Mouse (Mus musculus) right cerebral cortex, postnatal 10 days (tissue): ENCODE measurements at regions not wholly inside any gene's neighbourhood (a gene's known extent, or its start where the extent isn't known, plus 50 kb on each side); places are given as distances from the start of the nearest gene placed in this dataset.

Experiments used
- DNase-seq, 2 experiments: peaks; one replicate each; pipeline ENCODE4 v3.0.0; 2021; ENCODE audit warnings: low spot score in 2 of 2

GRCm38 (mm10) chr10:117434293-117434842 is 54.6 kb upstream of the Cpsf6 start:
- DNase-seq = no peak

- no peak for DNase-seq
Observed at GRCm38 (mm10) chr10:117433547-117434292, 53.9 kb upstream of the Cpsf6 start.

GRCm38 (mm10) chr10:117432871-117433546 is 53.2 kb upstream of the Cpsf6 start:
- DNase-seq = no peak

DNA sequence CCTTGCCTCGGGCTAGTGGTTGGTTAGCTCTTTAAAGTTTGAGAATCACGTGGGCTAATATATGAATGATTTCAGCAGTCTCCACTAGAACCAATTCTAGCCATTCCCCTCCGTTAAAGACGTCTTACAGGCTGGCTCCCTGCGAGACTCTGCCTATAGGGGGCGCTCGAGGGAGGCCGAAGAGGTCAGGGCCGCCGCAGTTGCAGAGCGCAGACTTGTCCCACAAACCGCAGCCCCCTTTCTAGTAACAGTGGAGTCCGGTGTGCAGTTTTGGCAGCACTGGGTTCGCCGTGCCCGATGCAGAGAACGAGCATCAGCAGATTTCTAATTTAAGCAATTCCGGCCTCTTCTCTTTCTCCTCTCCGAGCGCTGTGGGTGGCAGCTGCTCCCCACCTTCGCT is 52.6 kb upstream of the Cpsf6 start:
- DNase-seq = peak; percentile 49 to 75

DNA sequence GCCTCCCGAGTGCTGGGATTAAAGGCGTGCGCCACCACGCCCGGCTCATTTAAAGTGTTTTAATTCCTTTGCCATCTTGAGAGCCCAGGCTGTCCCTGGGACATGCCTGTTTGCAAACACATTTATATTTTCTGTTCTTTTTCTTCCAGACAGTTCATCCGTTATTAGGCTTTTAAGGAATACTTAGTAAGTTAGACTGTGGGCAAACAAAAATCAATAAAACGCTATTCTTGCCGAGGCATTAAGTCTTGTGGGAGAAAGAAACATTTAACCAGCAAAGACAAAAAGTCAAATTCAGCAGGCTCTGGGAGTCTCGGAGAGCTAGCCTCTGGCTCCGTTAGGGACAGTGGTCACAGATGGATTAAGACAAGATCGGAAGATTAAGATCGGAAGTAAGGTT is 52.0 kb upstream of the Cpsf6 start:
- no peak for DNase-seq

- no peak for DNase-seq
Observed at GRCm38 (mm10) chr10:117431086-117431619, 51.3 kb upstream of the Cpsf6 start.

DNA sequence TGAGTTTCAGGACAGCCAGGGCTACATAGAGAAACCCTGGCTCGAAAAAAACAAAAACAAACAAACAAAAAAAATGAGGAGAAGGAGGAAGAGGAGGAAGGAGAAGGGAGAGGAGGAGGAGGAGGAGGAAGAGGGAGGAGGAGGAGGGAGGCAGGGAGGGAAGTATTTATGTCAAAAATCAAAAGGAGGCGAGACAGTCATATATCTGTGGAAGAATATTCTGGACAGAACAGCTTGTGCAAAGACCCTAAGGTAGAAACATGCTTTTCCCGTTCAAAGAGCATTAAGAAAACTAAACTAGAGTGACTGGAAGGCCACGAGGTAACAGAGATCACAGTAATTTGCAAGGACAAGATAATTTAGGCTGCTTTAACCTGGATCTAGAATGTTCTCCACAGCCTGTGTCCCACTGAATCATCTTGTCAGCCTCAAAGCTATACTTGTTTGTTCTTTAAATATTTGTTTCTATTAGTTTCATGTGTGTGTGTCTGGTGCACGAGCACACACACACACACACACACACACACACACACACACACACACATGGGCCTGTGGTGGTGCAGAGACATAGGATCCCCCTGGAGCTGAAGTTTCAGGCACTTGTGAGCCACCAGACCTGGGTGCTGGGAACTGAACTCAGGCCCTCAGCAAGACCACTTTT is 50.5 kb upstream of the Cpsf6 start:
- no peak for DNase-seq

DNA sequence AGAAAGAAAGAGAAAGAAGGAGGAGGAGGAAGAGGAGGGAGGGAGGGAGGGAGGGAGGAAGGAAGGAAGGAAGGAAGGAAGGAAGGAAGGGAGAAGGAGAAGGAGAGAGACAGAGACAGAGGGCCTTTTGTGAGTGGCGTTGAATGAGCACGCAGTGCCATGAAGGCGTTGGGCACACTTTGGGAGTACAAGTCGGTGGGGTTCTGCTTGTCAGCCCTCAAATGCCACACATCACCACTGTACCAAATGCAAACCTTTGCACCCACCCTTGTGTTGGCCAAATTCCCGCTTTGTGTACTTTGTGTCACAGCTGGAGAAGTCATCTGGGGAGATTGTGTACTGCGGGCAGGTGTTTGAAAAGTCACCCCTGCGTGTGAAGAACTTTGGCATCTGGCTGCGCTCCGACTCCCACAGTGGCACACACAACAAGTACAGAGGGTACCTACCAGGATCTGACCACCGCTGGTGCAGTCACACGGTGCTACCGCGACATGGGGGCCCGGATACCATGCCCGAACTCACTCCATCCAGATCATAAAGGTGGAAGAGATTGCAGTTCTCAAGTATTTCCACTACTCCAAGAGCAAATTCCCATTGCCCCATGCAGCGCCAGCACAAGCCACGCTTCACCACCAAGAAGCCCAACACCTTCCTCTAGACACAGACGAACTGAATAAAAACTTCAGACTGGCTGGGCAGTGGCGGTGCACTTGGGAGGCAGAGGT is 49.8 kb upstream of the Cpsf6 start:
- DNase-seq = no peak
